Mouse (Mus musculus) brain, adult 10 weeks (tissue): ENCODE measurements around the gene Msh2. TPM values are rescaled to one million over a fixed set of nuclear protein-coding genes. Genes with fewer than 3 reads are reported as not detected.

Experiments used
- polyA plus RNA-seq: library from polyadenylated mRNA; stranded (reverse); fragments of 350-450 nt; fragmentation: Illumina TruSeq; extraction: RNeasy Lipid Tissue Mini Kit (QIAGEN cat#74804); gene quantifications from one replicate; pipeline ENCODE4 v1.2.3, GENCODE M21; 2015; ENCODE audit warnings: low read depth, low replicate concordance

Msh2 gene
- polyA plus RNA-seq: 21.8 TPM

DNA sequence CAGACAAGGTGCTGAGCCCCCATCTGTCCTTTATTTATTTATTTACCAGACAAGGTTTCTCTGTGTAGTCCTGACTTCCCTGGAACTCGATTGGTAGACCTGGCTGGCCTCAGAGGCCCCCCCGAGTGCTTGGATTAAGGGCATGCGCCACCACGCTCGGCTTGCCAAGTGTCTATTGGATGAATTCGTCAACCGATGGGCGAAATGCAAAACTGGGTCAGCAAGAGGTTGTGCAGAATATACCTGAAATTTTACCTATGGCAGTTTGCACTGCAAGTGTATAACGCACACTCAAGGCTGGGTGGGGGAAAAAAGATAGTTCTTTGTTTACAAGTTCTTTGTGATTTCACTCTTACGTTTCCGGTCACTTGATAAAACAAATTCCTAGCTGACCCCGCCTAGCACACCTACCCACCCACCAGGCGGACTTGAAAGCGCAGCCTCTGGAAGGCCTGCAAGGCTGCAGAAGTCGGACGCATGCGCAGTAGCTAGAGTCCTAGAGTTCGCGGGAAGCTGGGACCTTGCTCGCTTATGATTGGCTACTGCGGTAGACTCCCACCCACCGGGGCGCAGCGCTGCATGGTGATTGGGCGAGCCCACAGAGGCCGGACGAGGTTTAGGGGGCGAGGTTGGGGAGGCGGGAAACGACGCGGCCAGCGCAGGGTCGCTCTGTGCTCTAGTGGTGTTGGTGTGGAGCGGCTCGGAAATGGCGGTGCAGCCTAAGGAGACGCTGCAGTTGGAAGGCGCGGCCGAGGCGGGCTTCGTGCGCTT, at the start of gene Msh2:
Gene Msh2 (plus strand): TSS at position 441 of the 771 bp plus-strand sequence.

Other genes starting within 250 kb of the Msh2 start
- gene Stpg4, start 244.6 kb upstream of the Msh2 start, polyA plus RNA-seq: not detected
- 4,356 TPM for gene Calm2, start 225.4 kb upstream of the Msh2 start, polyA plus RNA-seq
- not detected for gene Epcam, start 36.4 kb upstream of the Msh2 start, polyA plus RNA-seq
- 4.4 TPM for gene Kcnk12, start 125.7 kb downstream of the Msh2 start, polyA plus RNA-seq
- not detected for gene Rpl36-ps4, start 248.6 kb downstream of the Msh2 start, polyA plus RNA-seq